Mouse (Mus musculus) splenic B cell, adult 2 months (primary cell): ENCODE measurements at regions not wholly inside any gene's neighbourhood (a gene's known extent, or its start where the extent isn't known, plus 50 kb on each side); places are given as distances from the start of the nearest gene placed in this dataset.

ENCODE experiments used
- DNase-seq: peaks from one replicate; pipeline ENCODE4 v3.0.0-alpha.2; 2011; ENCODE audit warnings: low read depth, low spot score
- H3K27me3 ChIP-seq: 2 replicates; pipeline ENCODE4 v1.6.1; 2012; ENCODE audit warnings: mild to moderate bottlenecking, low read length, moderate library complexity, mixed read lengths; ENCODE audit not compliant: control insufficient read depth, poor library complexity, insufficient read depth, severe bottlenecking
- H3K36me3 ChIP-seq: 2 replicates; pipeline ENCODE4 v1.6.1; 2012; ENCODE audit warnings: mild to moderate bottlenecking, low read length, moderate library complexity, mixed read lengths; ENCODE audit not compliant: control insufficient read depth, poor library complexity, insufficient read depth, severe bottlenecking

DNA sequence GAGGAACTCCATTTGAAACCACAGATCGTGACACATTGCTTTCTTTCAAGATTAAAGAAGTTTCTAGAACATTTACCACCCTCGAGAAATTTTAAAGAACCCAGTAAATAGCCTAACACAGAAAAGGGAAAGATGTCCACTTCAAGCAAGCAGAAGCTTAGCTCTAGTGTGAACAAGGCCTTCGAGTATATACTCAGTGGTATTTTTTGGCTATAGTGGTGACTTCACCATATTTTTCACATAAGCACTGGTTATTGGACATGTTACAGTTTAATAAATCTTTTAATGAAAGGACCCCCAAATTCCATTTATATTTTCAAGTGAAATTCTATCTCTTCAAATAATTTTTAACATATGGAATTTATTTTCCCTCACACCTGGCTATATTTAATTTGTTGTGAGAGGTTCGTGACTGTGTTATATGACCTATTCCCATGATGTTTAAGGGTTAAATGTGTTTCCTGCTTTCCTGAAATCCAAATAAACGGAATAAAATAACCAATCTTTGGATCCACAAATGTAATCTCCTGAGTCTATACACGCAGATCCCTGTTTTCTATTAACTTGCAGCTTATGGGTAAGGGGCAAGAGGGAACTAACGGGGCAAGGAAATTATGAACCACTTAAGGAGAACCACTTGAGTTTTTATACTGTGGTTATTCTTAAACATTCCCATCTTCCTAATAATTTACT, 60.6 kb upstream of the Tas2r134 start:
- H3K36me3 ChIP-seq, result no peaks in the 10 kb centered on the region
- no peak for DNase-seq
- H3K27me3 ChIP-seq, result no peaks in the 10 kb centered on the region

DNA sequence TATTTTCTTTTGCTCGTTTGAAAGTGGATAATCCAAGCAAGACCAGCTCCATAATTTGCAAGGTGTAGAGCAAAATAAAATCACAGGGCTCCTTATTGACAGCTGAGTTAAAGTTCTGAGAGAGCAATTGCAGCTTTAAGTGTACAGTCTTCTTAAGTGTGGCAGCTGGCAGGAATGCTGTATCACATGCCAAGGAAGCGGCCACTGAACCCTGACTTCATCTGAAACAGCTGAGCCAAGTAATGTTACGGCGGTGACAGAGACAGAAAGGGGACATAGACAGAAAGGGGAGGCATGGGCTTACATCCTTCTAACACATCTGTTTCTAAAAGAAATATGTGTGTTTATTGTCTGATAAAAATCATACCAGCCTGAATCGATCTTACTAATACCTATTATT, 63.4 kb upstream of the Tas2r134 start:
- Histone ChIP-seq H3K36me3 (no peaks in the 10 kb centered on the region), H3K27me3 (no peaks in the 10 kb centered on the region)
- DNase-seq, result no peak

DNA sequence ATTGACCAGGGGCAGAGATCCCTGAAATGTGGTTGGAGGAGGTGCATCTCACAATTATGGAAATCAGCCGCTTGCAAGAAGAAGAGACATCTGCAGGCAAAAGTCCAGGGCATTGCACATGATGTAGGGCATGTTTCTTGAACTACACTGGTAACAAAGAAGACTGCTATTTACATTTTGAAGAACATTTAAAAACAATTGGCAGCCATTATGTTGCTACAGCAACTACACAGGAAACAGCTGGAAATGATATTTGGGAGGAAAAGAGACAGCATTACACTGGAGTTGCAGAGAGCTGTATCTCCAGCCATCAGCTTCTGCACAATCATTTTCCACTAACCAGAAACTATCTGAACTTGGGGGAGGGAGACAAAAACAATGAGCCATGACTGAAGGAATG, 64.1 kb upstream of the Tas2r134 start:
- DNase-seq, result no peak
- H3K36me3 ChIP-seq, result no peaks in the 10 kb centered on the region
- H3K27me3 ChIP-seq, result no peaks in the 10 kb centered on the region

DNA sequence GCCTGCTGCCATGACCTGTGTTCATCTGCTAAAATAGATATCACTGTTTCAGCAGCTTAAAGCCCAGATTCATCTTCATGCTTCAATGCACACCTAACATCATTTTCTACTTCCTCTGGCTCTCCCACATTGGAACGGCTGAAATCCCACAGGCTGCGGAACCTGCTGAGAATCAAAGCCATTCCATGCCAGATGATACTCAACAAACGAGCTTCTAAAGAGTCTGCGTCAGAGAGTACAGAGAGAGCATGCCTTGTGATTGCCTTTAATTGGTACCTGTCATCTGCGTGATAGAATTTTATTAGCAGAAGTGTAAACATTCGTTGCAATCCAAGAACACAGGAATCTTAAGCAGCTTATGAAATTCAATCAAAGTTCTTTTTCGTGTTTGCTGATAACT, 76.4 kb upstream of the Tas2r134 start:
- no peaks in the 10 kb centered on the region for H3K27me3 ChIP-seq
- no peak for DNase-seq
- no peaks in the 10 kb centered on the region for H3K36me3 ChIP-seq

DNA sequence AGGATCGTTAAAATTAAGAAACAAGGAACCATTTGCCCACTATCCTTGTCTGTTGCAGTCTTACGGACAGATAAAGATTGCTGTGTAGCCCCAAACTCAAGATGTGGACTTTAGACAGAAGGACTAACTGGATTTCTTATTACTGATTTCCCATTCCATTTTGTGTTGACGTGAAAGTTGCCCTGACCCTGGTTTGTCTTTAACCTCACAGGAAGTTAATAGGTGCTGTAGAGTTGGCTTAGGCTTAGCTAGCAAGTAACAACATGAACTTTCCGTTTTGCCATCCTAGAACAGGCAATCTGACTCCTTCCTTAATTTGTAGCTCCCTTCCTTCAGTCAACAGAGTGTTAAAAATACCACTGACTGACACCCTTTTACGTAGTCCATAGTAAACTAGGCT, 78.2 kb upstream of the Tas2r134 start:
- no peaks in the 10 kb centered on the region for H3K36me3 ChIP-seq
- no peaks in the 10 kb centered on the region for H3K27me3 ChIP-seq
- DNase-seq, result no peak

DNA sequence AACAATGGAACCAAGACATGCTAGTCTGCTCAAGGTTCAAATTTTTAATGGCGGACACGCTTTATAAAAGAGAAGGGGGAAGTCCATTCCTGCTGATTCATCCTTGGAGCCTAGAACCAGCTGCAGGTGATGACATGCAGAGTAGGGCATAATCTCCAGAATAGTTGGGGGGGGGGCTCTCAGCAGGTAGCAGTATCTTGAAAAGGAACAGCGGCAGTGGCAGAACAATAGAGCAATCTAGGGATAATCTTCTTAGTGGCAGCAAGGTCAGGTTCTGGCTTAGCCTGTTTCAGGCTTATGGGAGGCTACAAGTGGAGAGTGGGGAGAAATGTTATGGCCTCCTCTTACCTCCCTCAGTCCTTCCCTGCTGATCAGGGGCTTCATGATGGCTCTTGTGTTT, 81.1 kb upstream of the Tas2r134 start:
- DNase-seq, result no peak
- Histone ChIP-seq H3K36me3 (no peaks in the 10 kb centered on the region), H3K27me3 (no peaks in the 10 kb centered on the region)

DNA sequence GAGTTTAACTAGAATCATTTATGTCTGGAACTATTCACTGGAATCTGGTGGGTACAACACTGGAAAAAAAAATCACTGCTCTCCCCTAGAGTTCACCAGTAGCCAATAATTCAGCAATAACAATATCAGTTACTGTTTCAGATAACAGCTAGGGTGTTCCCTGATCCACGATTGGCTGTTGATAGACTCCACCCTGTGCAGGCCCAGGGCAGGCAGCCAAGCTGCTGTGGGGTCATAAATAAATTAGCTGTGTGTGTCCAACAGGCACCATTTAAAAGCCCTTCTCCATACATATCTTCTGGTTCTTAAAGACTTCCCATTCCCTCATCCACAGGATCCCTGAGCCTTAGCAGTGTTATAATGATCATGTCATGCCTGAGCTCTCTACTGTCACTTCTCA, 83.4 kb upstream of the Tas2r134 start:
- H3K27me3 ChIP-seq, result no peaks in the 10 kb centered on the region
- DNase-seq, result no peak
- H3K36me3 ChIP-seq, result no peaks in the 10 kb centered on the region

DNA sequence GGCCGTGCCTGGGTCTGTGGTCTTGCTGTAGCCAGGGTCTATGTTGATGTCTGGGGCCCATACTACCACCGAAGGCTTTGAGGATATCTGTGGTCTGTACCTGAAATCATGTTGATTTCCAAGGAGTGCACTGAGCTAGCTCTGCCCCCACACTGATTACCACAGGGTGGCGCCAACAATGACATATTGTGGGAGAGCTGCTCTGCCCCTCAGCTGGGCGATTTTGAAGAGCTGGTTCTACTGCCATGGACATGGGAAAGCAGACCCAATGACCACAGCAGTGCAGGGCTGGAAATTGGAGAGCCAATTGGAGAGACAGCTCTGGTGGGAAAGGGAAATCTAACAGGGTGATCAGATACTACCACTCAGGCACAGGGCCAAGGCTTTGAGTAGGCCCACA, 85.0 kb upstream of the Tas2r134 start:
- no peaks in the 10 kb centered on the region for H3K27me3 ChIP-seq
- H3K36me3 ChIP-seq, result no peaks in the 10 kb centered on the region
- peak; percentile 31 for DNase-seq

DNA sequence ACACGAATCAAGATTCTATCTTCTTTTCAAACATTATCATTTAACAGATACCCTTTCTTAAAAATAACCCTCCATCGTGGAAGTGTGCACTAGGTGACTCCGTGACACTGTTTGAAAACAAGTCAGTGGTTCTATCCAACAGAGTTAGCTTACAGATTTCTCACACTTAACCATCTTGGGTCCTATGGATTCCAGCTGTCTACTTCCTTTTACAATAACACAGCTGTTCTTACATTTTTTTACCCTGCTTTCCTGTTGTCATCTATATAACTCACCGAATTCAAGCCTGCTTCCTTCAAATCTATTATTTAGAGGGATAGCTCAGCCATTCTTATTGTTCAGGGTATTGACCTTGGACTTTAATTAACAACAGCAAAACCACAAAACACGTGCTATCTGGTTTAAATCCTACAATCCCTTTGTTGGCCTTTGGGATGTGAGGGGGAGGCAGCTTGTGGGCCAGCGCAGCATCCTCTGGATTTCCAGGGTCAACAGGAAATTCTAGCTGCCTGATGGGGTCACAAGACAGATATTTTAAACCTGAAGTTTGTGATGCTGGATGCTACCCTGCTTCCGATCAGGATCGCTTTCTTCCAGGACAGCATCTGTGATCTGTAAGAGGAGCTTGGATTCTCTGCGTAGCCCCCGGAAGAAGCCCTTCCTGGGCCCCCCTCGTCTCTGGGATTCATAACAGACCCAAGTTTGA, 94.4 kb upstream of the Tas2r134 start:
- Histone ChIP-seq H3K36me3 (no peaks in the 10 kb centered on the region), H3K27me3 (no peaks in the 10 kb centered on the region)
- DNase-seq, result no peak

DNA sequence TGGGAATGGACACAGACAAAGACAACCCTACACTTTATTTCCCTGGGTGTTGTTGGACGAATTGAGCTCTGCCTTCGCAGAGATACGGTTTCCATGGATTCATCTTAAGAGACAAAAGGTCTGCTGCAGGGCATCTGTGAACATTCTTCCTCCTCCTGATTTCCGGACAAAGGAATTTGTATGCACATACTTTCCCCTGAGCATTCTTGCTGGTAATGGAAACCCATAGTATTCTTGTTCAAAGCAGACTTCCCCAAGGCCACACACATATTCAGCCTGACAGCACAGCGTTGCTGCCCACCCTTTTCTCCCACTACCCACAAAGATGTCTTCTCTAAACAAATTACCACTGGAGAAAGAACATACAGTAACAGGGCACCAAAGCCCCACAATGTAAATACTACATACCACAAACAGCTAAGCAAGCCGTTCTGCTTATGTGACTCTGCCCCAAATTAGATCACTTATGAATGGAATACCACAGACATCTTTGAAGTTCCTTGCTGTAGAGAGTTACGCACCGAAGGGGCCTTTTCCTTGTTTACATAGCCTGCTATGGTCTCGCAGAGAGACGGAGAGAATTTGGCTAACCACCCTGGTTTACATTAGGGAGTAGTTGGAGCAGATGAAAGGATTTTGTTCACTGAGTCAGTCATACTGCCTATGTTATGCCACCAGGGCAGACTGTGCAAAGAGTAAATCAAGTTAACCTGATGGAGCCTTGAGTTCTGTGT, 96.0 kb upstream of the Tas2r134 start:
- DNase-seq, result no peak
- Histone ChIP-seq H3K27me3 (no peaks in the 10 kb centered on the region), H3K36me3 (no peaks in the 10 kb centered on the region)

DNA sequence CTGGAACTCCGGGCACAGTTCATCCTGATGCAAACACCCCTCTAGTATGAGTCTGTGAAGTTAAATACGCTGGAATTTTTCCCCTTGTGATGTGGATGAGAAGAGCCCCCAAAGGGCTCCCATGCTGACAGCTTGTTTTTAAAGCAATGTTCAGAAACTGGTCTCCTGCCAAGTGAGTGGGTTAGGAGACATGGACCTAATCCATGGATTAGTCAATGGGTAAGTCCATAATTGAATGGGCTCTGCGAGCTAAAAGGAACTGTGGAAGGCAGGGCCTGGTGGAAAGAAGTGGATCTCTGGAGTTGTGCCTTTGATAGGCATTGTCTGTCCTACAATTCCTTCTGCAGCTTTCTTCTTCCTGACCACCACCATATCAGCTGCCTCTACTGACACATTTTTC, 104.5 kb upstream of the Tas2r134 start:
- Histone ChIP-seq H3K27me3 (no peaks in the 10 kb centered on the region), H3K36me3 (no peaks in the 10 kb centered on the region)
- no peak for DNase-seq

DNA sequence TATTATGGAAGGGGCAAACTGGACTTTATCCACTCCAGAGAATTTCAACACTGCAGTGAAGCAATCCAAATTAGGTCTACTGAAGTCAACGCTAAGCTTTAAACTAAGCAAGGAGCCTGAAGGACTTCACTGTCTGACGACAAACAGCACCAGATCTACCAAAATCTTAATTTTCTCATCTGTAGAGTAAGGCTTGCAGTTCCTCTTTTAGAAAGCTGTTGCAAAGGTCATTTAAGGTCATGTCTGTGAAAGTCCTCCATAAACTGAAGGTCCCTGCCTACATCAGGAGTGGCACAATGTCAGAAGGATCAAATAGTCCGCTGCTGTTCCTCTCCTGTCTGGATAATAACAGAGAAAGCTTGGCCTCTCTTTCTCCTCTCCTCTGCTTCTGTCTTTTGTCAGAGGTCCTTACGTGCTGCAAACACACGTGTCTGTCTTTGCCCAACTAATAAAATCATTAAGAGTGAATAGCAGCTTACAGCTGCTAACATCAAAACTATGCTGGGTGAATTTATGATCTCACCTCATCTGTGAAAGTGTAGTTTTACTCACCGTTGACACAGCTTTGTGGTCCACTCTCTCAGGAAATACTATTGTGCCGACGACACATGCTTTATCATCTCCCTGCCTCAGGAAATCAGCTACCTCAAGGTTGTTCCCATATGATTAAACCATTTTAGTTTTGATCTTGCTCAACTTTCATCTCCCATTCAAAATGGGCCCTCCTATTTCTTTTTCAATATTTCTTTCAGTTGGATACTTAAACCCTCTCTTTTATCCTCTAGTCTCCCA, 117.9 kb upstream of the Tas2r134 start:
- no peak for DNase-seq
- Histone ChIP-seq H3K27me3 (no peaks in the 10 kb centered on the region), H3K36me3 (no peaks in the 10 kb centered on the region)

DNA sequence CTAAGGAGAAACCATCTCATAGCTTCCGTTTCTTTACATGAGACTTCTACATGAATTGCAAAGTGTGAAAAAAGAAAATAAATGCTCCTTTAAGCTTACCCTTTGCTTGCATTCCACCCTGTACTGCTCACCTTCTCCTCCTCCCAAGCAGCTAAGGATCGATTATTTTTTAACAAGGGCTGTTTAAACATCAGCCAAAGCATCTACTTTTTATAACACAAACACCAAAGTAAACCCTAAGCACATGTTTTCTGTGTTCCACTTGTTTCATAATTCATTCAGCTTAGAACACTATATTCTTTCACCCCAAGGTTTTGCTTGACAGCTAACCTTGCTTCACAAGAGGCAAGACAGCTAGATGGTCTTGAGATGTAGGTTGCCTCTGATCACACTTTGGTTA, 129.4 kb upstream of the Tas2r134 start:
- no peak for DNase-seq
- Histone ChIP-seq H3K27me3 (no peaks in the 10 kb centered on the region), H3K36me3 (no peaks in the 10 kb centered on the region)

DNA sequence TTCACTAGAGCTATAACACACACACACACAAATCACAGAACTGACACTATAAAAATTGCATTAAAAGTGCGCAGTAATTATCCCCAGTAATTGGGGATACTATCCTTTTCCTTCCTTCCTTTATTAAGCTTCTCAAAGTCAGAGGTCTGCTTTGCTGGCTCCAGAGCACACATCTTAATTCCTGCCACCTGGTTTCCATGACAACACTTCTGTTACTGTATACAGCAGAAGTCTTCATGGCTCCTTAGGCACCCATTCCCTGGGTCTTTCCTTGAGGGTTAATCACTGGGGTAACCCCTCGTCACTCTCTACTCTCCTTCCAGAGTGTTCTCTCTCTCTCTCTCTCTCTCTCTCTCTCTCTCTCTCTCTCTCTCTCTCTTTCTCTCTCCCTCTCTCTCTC, 153.6 kb upstream of the Tas2r134 start:
- no peaks in the 10 kb centered on the region for H3K36me3 ChIP-seq
- no peaks in the 10 kb centered on the region for H3K27me3 ChIP-seq
- DNase-seq, result no peak
